Mouse (Mus musculus) G1E-ER4 (cell line): Measurements from ENCODE around the gene Evpl. TPM values are rescaled to one million over a fixed set of nuclear protein-coding genes. Genes with fewer than 3 reads are reported as not detected.

Source experiments
- GATA1 ChIP-seq: IDR thresholded peaks from one replicate; pipeline ENCODE4 v1.8.0; 2012; ENCODE audit warnings: low read length, inconsistent platforms
- polyA plus RNA-seq: library from polyadenylated mRNA; stranded (reverse); fragments of >175 nt; gene quantifications from 2 replicates; pipeline ENCODE4 v1.2.3, GENCODE M21; 2012

Evpl gene
- polyA plus RNA-seq, 1 experiment = 0.02 TPM

- no peak for TF ChIP-seq GATA1
These were observed 9.2 kb downstream of the Evpl start for GRCm38 (mm10) chr11:116228699-116229098.

- TF ChIP-seq GATA1 = no peak
These were observed 11.5 kb downstream of the Evpl start for GRCm38 (mm10) chr11:116226414-116226813.

GRCm38 (mm10) chr11:116222740-116223059, 15.2 kb downstream of the Evpl start:
- TF ChIP-seq GATA1 = no peak

GRCm38 (mm10) chr11:116221931-116222739, 15.7 kb downstream of the Evpl start:
- no peak for TF ChIP-seq GATA1

GRCm38 (mm10) chr11:116219885-116220284, 18.0 kb downstream of the Evpl start:
- TF ChIP-seq GATA1 = no peak

- TF ChIP-seq GATA1 = no peak
These were observed 19.0 kb downstream of the Evpl start for GRCm38 (mm10) chr11:116218737-116219400.

GRCm38 (mm10) chr11:116218263-116218662, 19.6 kb downstream of the Evpl start:
- TF ChIP-seq GATA1 = no peak

GRCm38 (mm10) chr11:116216549-116216948, 21.3 kb downstream of the Evpl start:
- TF ChIP-seq GATA1 = no peak

- TF ChIP-seq GATA1 = no peak
These were observed 21.9 kb downstream of the Evpl start for GRCm38 (mm10) chr11:116215991-116216390.

- no peak for TF ChIP-seq GATA1
These were observed 22.7 kb downstream of the Evpl start for GRCm38 (mm10) chr11:116215181-116215580.

GRCm38 (mm10) chr11:116213877-116214510, 23.9 kb downstream of the Evpl start:
- no peak for TF ChIP-seq GATA1

GRCm38 (mm10) chr11:116212847-116213246, 25.0 kb downstream of the Evpl start:
- no peak for TF ChIP-seq GATA1

- TF ChIP-seq GATA1 = no peak
These were observed 27.2 kb downstream of the Evpl start for GRCm38 (mm10) chr11:116210696-116211095.

- TF ChIP-seq GATA1 = no peak
These were observed 28.6 kb downstream of the Evpl start for GRCm38 (mm10) chr11:116209257-116209656.

- no peak for TF ChIP-seq GATA1
These were observed 29.2 kb downstream of the Evpl start for GRCm38 (mm10) chr11:116208660-116209059.

- no peak for TF ChIP-seq GATA1
These were observed 31.2 kb downstream of the Evpl start for GRCm38 (mm10) chr11:116206678-116207077.
